Mouse (Mus musculus) megakaryocyte, embryonic 14.5 days (primary cell): ENCODE data around the gene Topors.

Experiments used
- FLI1 ChIP-seq: IDR thresholded peaks from 2 replicates; pipeline ENCODE4 v1.6.1; 2012; ENCODE audit warnings: low read length, inconsistent platforms, mixed read lengths
- GATA1 ChIP-seq: IDR thresholded peaks from 3 replicates; pipeline ENCODE4 v1.6.1; 2012; ENCODE audit warnings: mixed read lengths, low read length, inconsistent platforms, borderline replicate concordance

DNA sequence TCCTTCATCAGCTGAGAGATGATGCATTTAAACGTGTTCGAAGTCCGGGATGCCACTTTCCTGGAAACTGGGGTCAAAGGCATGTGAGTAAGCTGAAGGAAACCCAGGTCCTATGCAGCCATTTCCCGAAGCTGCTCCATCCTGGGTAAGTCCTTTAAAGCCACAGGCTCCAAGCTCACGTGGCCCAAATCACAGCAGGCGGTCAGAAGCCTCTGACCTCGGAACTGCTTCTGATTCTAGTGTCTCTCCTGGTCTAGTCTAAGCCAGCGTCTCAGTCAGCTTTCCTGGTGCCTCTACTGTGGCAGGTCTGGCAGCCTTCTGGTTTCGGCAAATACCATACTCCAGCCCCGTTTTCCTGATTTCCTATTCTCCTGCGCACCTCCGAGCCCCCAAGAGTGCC, 49.2 kb downstream of the Topors start:
- no peak for TF ChIP-seq FLI1
- no peak for TF ChIP-seq GATA1
